Mouse (Mus musculus) gastrocnemius, adult 8-10 months (tissue): Measurements from ENCODE around the gene Srpk1. TPM values are rescaled to one million over a fixed set of nuclear protein-coding genes. Genes with fewer than 3 reads are reported as not detected.

Experiments used
- DNase-seq, 2 experiments: peaks; one replicate each; pipeline ENCODE4 v3.0.0; 2022; ENCODE audit warnings: low spot score in 2 of 2
- total RNA-seq, 4 experiments: library from RNA; stranded (reverse); gene quantifications; 2 replicates each; pipeline ENCODE4 v1.2.4; 2022

Srpk1 gene
- 10 to 100 TPM; 23.1 to 29.4 (median 26.6) TPM for total RNA-seq

GRCm38 (mm10) chr17:28622300-28622759 is at the start of gene Srpk1:
Gene Srpk1, minus strand, starts transcription at chr17:28622709.
- DNase-seq = peak; percentile 76 to 85

GRCm38 (mm10) chr17:28659564-28659963 is 37.1 kb upstream of the Srpk1 start:
- DNase-seq = no peak

GRCm38 (mm10) chr17:28657936-28658335 is 35.4 kb upstream of the Srpk1 start:
- DNase-seq = no peak

- DNase-seq = no peak
These were observed 27.8 kb upstream of the Srpk1 start for GRCm38 (mm10) chr17:28650268-28650667.

- no peak for DNase-seq
These were observed 26.3 kb upstream of the Srpk1 start for GRCm38 (mm10) chr17:28648607-28649370.

- no peak for DNase-seq
These were observed 23.7 kb upstream of the Srpk1 start for GRCm38 (mm10) chr17:28646221-28646620.

- no peak for DNase-seq
These were observed 21.6 kb upstream of the Srpk1 start for GRCm38 (mm10) chr17:28644112-28644511.

- DNase-seq = no peak
These were observed 21.2 kb upstream of the Srpk1 start for GRCm38 (mm10) chr17:28643697-28644096.

GRCm38 (mm10) chr17:28640113-28640512 is 17.6 kb upstream of the Srpk1 start:
- DNase-seq = no peak

GRCm38 (mm10) chr17:28637711-28638690 is 15.5 kb upstream of the Srpk1 start:
- no peak for DNase-seq

GRCm38 (mm10) chr17:28635842-28636241 is 13.3 kb upstream of the Srpk1 start:
- DNase-seq = no peak

- no peak for DNase-seq
These were observed 6.6 kb upstream of the Srpk1 start for GRCm38 (mm10) chr17:28629125-28629524.

GRCm38 (mm10) chr17:28628248-28629124 is 6.0 kb upstream of the Srpk1 start:
- DNase-seq = no peak

GRCm38 (mm10) chr17:28626937-28627336 is 4.4 kb upstream of the Srpk1 start:
- DNase-seq = no peak

GRCm38 (mm10) chr17:28625327-28625726 is 2.8 kb upstream of the Srpk1 start:
- no peak for DNase-seq

GRCm38 (mm10) chr17:28624841-28625240 is 2.3 kb upstream of the Srpk1 start:
- no peak for DNase-seq

GRCm38 (mm10) chr17:28621381-28622299 is 869 bp downstream of the Srpk1 start:
- DNase-seq = peak; percentile 5 to 10

- DNase-seq = no peak
These were observed 3.7 kb downstream of the Srpk1 start for GRCm38 (mm10) chr17:28618775-28619174.

GRCm38 (mm10) chr17:28618124-28618523 is 4.4 kb downstream of the Srpk1 start:
- DNase-seq = no peak

GRCm38 (mm10) chr17:28617636-28618035 is 4.9 kb downstream of the Srpk1 start:
- no peak for DNase-seq
